Mouse (Mus musculus) CH12.LX (cell line): ENCODE results near the gene Pla2g2d.

Source experiments
- ETS1 ChIP-seq: conservative IDR thresholded peaks from 2 replicates; pipeline ENCODE4 v1.6.1; 2012; ENCODE audit warnings: low read depth, mild to moderate bottlenecking, inconsistent platforms, low read length, improper control_type of control experiment, moderate library complexity
- JUND ChIP-seq: conservative IDR thresholded peaks from 2 replicates; pipeline ENCODE4 v1.6.1; 2011; ENCODE audit warnings: low read depth, low read length, improper control_type of control experiment
- KAT2A ChIP-seq: IDR thresholded peaks from 2 replicates; pipeline ENCODE4 v1.6.1; 2012; ENCODE audit warnings: low read length, improper control_type of control experiment, inconsistent platforms; ENCODE audit not compliant: insufficient replicate concordance
- MXI1 ChIP-seq: IDR thresholded peaks from 2 replicates; pipeline ENCODE4 v1.6.1; 2011; ENCODE audit warnings: mild to moderate bottlenecking, low read depth, low read length, improper control_type of control experiment
- POLR2A ChIP-seq: IDR thresholded peaks from 2 replicates; pipeline ENCODE4 v1.6.1; 2011; ENCODE audit warnings: low read depth, mild to moderate bottlenecking, improper control_type of control experiment, low read length

- TF ChIP-seq MXI1 (no peak), POLR2A (no peak), ETS1 (no peak), JUND (no peak), KAT2A (no peak)
Observed at GRCm38 (mm10) chr4:138802917-138803316, 27.4 kb downstream of the Pla2g2d start.
